Mouse (Mus musculus): ENCODE results near the gene Plac1.

- no peak for TF ChIP-seq POLR2A (IDR thresholded peaks at IDR 0.05; ENCODE audit: insufficient read depth, low read depth, low read length)
- no peak for TF ChIP-seq CTCF (IDR thresholded peaks at IDR 0.05; ENCODE audit: insufficient read depth, low read depth, low read length)
Observed at GRCm38 (mm10) chrX:53064406-53064805, 175.5 kb downstream of the Plac1 start.
